Mouse (Mus musculus) midbrain, embryonic 11.5 days (tissue): ENCODE measurements around the gene 1700080O16Rik. TPM values are rescaled to one million over a fixed set of nuclear protein-coding genes. Genes with fewer than 3 reads are reported as not detected.

ENCODE experiments used
- polyA plus RNA-seq: library from polyadenylated mRNA; unstranded; fragments of >200 nt; fragmentation: Nextera tagmentation; extraction: Ambion mirVana; gene quantifications from 2 replicates; pipeline ENCODE4 v1.2.1, GENCODE M21; 2014

Gene 1700080O16Rik
- polyA plus RNA-seq, 1 experiment from 2014 or later = not detected

Other genes with a start within 250 kb of the 1700080O16Rik start
- gene Usp26, start 171.5 kb downstream of the 1700080O16Rik start, polyA plus RNA-seq = not detected in 2 replicates
- 23.1 and 24.0 TPM in 2 replicates for gene Gpc4, start 192.5 kb upstream of the 1700080O16Rik start, polyA plus RNA-seq